Mouse (Mus musculus) layer of hippocampus, adult 8-10 months (tissue): ENCODE measurements around the gene Larp4b. TPM values are rescaled to one million over a fixed set of nuclear protein-coding genes. Genes with fewer than 3 reads are reported as not detected.
"Not testable (repeated sequence)": the region's sequence is repeated elsewhere in the genome, so short reads cannot be mapped to it uniquely, and the experiment has no call there.

Source experiments
- DNase-seq, 2 experiments: peaks; one replicate each; pipeline ENCODE4 v3.0.0; 2022; ENCODE audit warnings: low spot score in 2 of 2
- total RNA-seq, 4 experiments: library from RNA; stranded (reverse); gene quantifications; 2 replicates each; pipeline ENCODE4 v1.2.4; 2022

Gene Larp4b
- total RNA-seq: 10 to 100 TPM; 69.6 to 73.1 (median 70.6) TPM

GRCm38 (mm10) chr13:9093316-9094155 is at the start of gene Larp4b:
Gene Larp4b (plus strand): TSS chr13:9093881.
- DNase-seq: peak; percentile 93 to 95

- no peak for DNase-seq
Observed at GRCm38 (mm10) chr13:9044731-9045130, 49.0 kb upstream of the Larp4b start.

GRCm38 (mm10) chr13:9052049-9052691 is 41.5 kb upstream of the Larp4b start:
- DNase-seq: not testable (repeated sequence)

- no peak for DNase-seq
Observed at GRCm38 (mm10) chr13:9057277-9057676, 36.4 kb upstream of the Larp4b start.

- no peak for DNase-seq
Observed at GRCm38 (mm10) chr13:9058706-9059105, 35.0 kb upstream of the Larp4b start.

- no peak for DNase-seq
Observed at GRCm38 (mm10) chr13:9061394-9061793, 32.3 kb upstream of the Larp4b start.

GRCm38 (mm10) chr13:9064196-9064595 is 29.5 kb upstream of the Larp4b start:
- DNase-seq: no peak

- no peak for DNase-seq
Observed at GRCm38 (mm10) chr13:9066107-9066506, 27.6 kb upstream of the Larp4b start.

GRCm38 (mm10) chr13:9071008-9071407 is 22.7 kb upstream of the Larp4b start:
- DNase-seq: no peak

GRCm38 (mm10) chr13:9073818-9074217 is 19.9 kb upstream of the Larp4b start:
- no peak for DNase-seq

GRCm38 (mm10) chr13:9075825-9076592 is 17.7 kb upstream of the Larp4b start:
- DNase-seq: no peak

- DNase-seq: no peak
Observed at GRCm38 (mm10) chr13:9082128-9082883, 11.4 kb upstream of the Larp4b start.

- peak; percentile 7 to 11 for DNase-seq
Observed at GRCm38 (mm10) chr13:9094186-9094980, 702 bp downstream of the Larp4b start.

GRCm38 (mm10) chr13:9099289-9099688 is 5.6 kb downstream of the Larp4b start:
- DNase-seq: no peak

GRCm38 (mm10) chr13:9100517-9100916 is 6.8 kb downstream of the Larp4b start:
- DNase-seq: no peak

- DNase-seq: no peak
Observed at GRCm38 (mm10) chr13:9106246-9106645, 12.6 kb downstream of the Larp4b start.

GRCm38 (mm10) chr13:9106992-9107858 is 13.5 kb downstream of the Larp4b start:
- no peak for DNase-seq

GRCm38 (mm10) chr13:9113735-9114134 is 20.1 kb downstream of the Larp4b start:
- DNase-seq: no peak

- no peak for DNase-seq
Observed at GRCm38 (mm10) chr13:9120835-9121542, 27.3 kb downstream of the Larp4b start.
